Mouse (Mus musculus) ES-Bruce4 (cell line): Measurements from ENCODE around the gene Banp. TPM values are rescaled to one million over a fixed set of nuclear protein-coding genes. Genes with fewer than 3 reads are reported as not detected.

Experiments used
- H3K27ac ChIP-seq: 2 replicates; pipeline ENCODE4 v1.5.1; 2012; ENCODE audit warnings: low read length, inconsistent platforms; ENCODE audit not compliant: insufficient read depth
- H3K27me3 ChIP-seq: 2 replicates; pipeline ENCODE4 v1.6.1; 2012; ENCODE audit warnings: mild to moderate bottlenecking, low read length, inconsistent platforms; ENCODE audit not compliant: control insufficient read depth, poor library complexity, insufficient read depth, severe bottlenecking
- H3K36me3 ChIP-seq: 2 replicates; pipeline ENCODE4 v1.6.1; 2012; ENCODE audit warnings: inconsistent platforms, mild to moderate bottlenecking, low read length, moderate library complexity; ENCODE audit not compliant: control insufficient read depth, poor library complexity, insufficient read depth, severe bottlenecking
- H3K4me1 ChIP-seq: one replicate; pipeline ENCODE4 v1.8.1; 2011; ENCODE audit warnings: low read length; ENCODE audit not compliant: control insufficient read depth, insufficient read depth
- H3K4me3 ChIP-seq: 2 replicates; pipeline ENCODE4 v1.5.1; 2011; ENCODE audit warnings: low read depth, mild to moderate bottlenecking, low read length
- H3K9ac ChIP-seq: 2 replicates; pipeline ENCODE4 v1.6.1; 2012; ENCODE audit warnings: low read depth, mild to moderate bottlenecking, inconsistent platforms; ENCODE audit not compliant: poor library complexity, severe bottlenecking
- H3K9me3 ChIP-seq: replicated peaks from 2 replicates; pipeline ENCODE4 v1.6.1; 2012; ENCODE audit warnings: mild to moderate bottlenecking, low read length, inconsistent platforms; ENCODE audit not compliant: control insufficient read depth, poor library complexity, insufficient read depth, severe bottlenecking
- CTCF ChIP-seq: IDR thresholded peaks from one replicate; pipeline ENCODE4 v1.8.1; 2011; ENCODE audit warnings: low read depth, low read length
- EP300 ChIP-seq: IDR thresholded peaks from 2 replicates; pipeline ENCODE4 v1.6.1; 2011; ENCODE audit warnings: low read depth, low read length; ENCODE audit not compliant: insufficient read depth
- POLR2A ChIP-seq: IDR thresholded peaks from one replicate; pipeline ENCODE4 v1.8.1; 2011; ENCODE audit warnings: low read length; ENCODE audit not compliant: insufficient read depth
- polyA plus RNA-seq: library from polyadenylated mRNA; stranded (reverse); fragments of >200 nt; gene quantifications from 2 replicates; pipeline ENCODE4 v1.2.4, GENCODE M21; 2011; ENCODE audit warnings: low read depth; ENCODE audit not compliant: missing spikeins, insufficient read depth, insufficient read length

The Banp gene
- polyA plus RNA-seq, 1 experiment = 47.2 TPM

DNA sequence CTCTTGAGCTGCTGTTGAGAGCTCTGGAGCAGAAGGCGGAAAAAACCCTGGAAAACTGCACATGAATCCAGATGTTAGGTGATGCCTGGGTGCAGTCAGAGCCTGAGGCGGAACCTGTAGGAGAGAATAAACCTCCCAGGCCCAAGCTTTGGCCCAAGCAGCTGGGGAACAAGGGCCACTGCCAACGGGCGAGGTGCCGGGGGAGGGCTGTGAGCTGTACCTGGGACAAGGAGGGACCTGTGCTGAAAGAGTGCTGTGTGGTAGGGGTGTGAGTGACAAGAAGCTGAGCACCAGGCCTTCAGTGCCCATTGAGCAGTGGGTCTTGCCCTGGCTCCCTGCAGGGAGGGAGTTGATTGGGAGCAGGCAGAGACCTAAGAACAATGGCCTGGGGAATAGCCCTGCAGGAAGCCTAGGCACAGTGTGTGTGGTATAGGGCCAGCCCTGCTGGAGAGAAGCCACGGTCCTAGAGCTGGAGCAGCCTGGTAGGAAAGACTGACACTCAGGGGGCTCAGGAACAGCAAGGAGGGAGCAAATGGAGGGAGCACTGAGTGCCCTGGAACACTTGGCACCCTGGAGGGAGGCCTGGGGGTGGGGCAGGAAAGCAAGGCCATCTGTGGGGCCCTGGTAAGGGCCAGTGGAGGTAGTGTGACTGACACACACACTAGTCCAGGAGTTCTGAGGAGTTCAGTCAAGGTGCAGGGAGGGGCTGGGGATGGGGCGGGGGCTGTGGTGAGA, 17.3 kb downstream of the Banp start:
- no peaks in the 10 kb centered on the region for H3K27me3 ChIP-seq
- H3K4me3 ChIP-seq = no peak overlapping the region
- peaks cover 4% of the 10 kb centered on the region for H3K4me1 ChIP-seq
- no peak overlapping the region for H3K9ac ChIP-seq
- no peak overlapping the region for H3K27ac ChIP-seq
- no peaks in the 10 kb centered on the region for H3K36me3 ChIP-seq
- TF ChIP-seq EP300 (no peak), CTCF (no peak), POLR2A (no peak)
- no peaks in the 10 kb centered on the region for H3K9me3 ChIP-seq

DNA sequence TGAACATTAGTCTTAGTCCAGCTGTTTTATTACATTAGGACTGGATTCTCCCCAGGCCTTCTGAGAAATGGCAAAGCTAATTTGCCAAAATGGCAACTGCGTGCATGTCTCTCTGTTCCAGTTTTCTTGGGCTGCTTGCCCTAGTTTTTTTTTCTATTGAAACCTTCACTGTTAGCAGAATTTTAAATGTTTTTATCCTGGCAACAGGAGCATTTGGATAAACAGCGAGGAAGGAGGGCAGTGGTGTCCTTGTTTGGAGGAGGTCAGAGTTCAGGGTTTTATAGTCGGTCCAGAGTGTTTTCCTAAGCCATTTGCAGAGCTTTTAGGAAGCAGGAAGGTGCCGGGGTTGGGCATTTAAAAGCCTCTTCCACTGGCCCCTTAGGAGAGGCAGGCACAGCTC, 18.4 kb downstream of the Banp start:
- Histone ChIP-seq H3K36me3 (no peaks in the 10 kb centered on the region), H3K27me3 (no peaks in the 10 kb centered on the region), H3K9me3 (no peaks in the 10 kb centered on the region), H3K4me3 (no peak overlapping the region), H3K27ac (no peak overlapping the region), H3K9ac (no peak overlapping the region), H3K4me1 (peaks cover 4% of the 10 kb centered on the region)
- TF ChIP-seq CTCF (no peak), EP300 (no peak), POLR2A (no peak)

DNA sequence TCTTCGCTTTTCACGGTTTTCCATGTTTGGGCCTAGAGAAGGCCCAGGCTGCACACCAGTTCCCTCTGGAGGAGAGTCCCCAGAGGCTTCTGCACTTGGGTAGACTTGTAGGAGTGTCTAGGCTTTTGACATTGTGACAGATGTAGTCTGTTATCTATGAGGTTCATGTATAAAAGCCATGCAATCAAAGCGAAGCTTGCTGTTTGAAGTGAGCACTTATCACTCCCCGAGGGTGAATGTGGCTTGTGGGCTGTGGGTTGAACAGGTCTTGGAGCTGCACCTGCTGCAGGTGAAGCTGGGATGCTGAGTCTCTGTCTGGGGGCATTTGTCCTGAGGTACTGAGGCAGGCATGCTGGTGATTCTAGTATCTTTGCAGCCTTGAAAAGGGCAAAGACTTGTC, 19.0 kb downstream of the Banp start:
- H3K9ac ChIP-seq = no peak overlapping the region
- H3K36me3 ChIP-seq = no peaks in the 10 kb centered on the region
- no peak for TF ChIP-seq POLR2A
- no peak for TF ChIP-seq EP300
- TF ChIP-seq CTCF = no peak
- no peaks in the 10 kb centered on the region for H3K27me3 ChIP-seq
- no peak overlapping the region for H3K27ac ChIP-seq
- peaks cover 4% of the 10 kb centered on the region for H3K4me1 ChIP-seq
- H3K4me3 ChIP-seq = no peak overlapping the region
- no peaks in the 10 kb centered on the region for H3K9me3 ChIP-seq

DNA sequence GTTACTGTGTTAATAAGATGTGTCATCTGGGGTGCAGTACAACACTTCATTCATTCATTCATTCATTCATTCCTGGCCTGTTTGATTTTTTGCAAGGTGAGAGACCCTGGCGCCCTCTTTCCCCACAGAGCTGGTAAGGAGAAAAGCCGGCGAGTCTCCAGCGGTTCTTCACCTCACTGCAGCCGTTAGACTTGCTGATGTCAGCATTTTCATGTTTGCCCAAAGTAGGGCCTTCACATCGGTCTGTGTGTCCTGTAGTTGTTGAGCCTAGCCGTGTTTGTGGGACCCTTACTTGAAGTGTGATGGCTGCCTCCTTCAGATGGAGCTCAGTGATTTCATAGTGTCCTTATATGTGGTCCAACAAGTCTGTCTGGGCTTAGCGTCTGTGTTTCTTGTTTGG, 20.7 kb downstream of the Banp start:
- Histone ChIP-seq H3K4me1 (peaks cover 4% of the 10 kb centered on the region), H3K27me3 (no peaks in the 10 kb centered on the region), H3K4me3 (no peak overlapping the region), H3K9ac (no peak overlapping the region), H3K27ac (no peak overlapping the region), H3K36me3 (peaks cover 11% of the 10 kb centered on the region), H3K9me3 (no peaks in the 10 kb centered on the region)
- no peak for TF ChIP-seq EP300
- TF ChIP-seq CTCF = no peak
- no peak for TF ChIP-seq POLR2A

DNA sequence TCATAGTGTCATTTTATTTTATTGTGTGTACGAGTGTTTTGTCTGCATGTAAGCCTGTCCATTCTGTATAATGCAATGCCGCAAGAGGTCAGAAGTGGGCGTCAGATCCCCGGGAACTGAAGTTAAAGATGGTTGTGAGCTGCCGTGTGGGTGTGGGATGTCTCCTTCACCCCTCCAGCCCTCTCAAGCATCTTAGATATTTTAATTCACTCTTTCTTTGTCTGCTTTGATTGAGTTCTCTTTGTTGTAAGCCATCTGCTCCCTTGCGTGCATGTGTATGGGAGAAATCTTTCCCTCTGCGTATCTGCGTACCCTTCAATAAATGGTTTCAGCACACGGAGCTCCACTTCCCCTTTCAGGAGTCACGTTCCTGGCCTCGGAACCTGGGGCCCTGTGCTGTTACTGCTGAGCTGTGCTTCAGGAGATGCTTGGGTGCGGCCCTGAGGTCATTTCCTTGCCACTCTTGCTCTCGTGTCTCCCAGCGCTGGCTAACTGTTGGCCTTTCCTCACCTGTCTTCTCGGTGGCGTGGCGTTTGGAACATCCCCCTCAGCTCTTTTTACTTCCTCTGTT, 22.0 kb downstream of the Banp start:
- Histone ChIP-seq H3K9ac (no peak overlapping the region), H3K4me3 (no peak overlapping the region), H3K9me3 (no peaks in the 10 kb centered on the region), H3K4me1 (peaks cover 3% of the 10 kb centered on the region), H3K27me3 (no peaks in the 10 kb centered on the region), H3K27ac (no peak overlapping the region), H3K36me3 (peaks cover 24% of the 10 kb centered on the region)
- TF ChIP-seq EP300 = no peak
- TF ChIP-seq POLR2A = no peak
- TF ChIP-seq CTCF = no peak

DNA sequence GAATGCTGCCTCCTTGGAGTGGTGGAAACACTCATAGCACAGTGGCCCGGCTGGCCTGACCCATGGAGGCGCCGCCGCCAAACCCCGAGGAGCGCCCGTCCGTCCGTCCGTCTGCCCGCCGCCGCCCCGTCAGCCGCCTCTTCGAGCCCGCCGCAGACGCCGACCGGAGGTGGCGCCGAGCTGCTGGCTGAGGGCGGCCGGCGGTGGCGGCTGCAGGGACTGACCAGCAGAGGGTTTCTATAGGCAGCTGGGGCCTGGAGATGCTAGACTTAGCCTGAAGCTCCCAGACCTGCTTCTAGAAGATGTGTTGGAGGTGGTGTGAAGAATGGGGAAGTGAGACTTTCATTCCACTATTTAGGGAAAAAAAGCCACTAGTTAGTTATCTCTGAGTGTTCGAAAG, 24.4 kb downstream of the Banp start:
- Histone ChIP-seq H3K9me3 (no peaks in the 10 kb centered on the region), H3K27ac (no peak overlapping the region), H3K4me1 (no peaks in the 10 kb centered on the region), H3K9ac (no peak overlapping the region), H3K4me3 (no peak overlapping the region), H3K36me3 (peaks cover 33% of the 10 kb centered on the region), H3K27me3 (no peaks in the 10 kb centered on the region)
- TF ChIP-seq POLR2A (no peak), CTCF (no peak), EP300 (no peak)
